ENCODE assay signal across 8 mouse cellular contexts in the genomic region with DNA sequence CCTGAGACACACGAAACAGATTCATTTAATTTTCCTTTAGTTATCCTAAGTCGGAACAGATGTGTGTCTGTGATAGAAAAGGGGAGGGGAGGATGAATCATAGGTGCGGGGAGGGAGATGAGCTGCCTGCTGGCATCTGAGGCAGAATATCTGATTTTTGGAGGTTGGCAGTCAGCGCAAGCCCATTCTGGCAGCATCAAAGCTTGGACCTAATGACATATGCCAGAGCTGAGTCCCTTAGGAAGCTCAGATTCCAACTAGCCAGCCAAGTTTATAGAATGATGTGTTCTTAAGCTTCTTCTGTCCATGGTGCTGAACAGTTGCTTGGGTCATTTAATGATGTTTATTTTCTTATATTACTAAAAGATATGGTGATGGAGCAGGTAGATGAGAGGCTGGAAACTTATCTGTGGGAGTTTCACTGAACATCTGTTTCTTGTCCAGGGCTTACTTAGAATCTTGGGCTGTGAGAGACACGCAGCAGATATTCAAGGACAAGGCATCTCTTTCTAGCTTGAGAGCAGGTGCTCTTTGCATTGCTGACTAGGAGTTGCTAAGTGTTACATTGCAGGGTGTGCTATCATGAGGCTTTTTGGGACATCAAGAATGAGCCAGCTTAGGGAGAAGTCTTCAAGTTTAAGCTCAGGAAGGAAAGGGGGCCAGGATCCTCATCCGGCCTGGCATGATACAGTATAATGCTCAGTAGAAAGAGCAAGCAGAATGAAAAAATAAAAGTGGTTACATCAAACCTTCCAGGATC.
DNase-seq lines count a peak whose midpoint lies in the region; ATAC-seq and TF ChIP-seq lines count a peak whose summit lies in the region.
"Had no signal": no experiment of that assay in that cellular context is flagged by ENCODE, and none has a peak within 500 bp of the region (broad histone marks: within the 10 kb centered on the region; RNA-seq: fewer than 3 reads in every experiment).

No protein-coding gene starts in this region.

- H3K27me3 ChIP-seq in kidney, embryonic 14.5 days (ENCODE audit: control insufficient read depth, insufficient read depth, low read length) = no peaks in the 10 kb centered on the region
- no peaks in the 10 kb centered on the region for H3K27me3 ChIP-seq in MEL (ENCODE audit: control insufficient read depth in 1 of 2, insufficient read depth in 2 of 2, low read length in 2 of 2)
- H3K27me3 ChIP-seq: heart, embryonic 15.5 days had no signal

- H3K79me2 ChIP-seq in MEL (ENCODE audit: control insufficient read depth, insufficient read depth, low read length, poor library complexity) = no peaks in the 10 kb centered on the region

- TF ChIP-seq RAD21 in MEL (IDR thresholded peaks at IDR 0.05; ENCODE audit: low read depth, low read length) = no peak

- no peak for TF ChIP-seq CTCF in MEL (IDR thresholded peaks at IDR 0.05 in 2 of 3, conservative IDR thresholded peaks at IDR 0.05 in 1 of 3; ENCODE audit: control insufficient read depth in 1 of 3, insufficient read depth in 1 of 3, low read depth in 2 of 3, low read length in 3 of 3, poor library complexity in 1 of 3, severe bottlenecking in 1 of 3)

- TF ChIP-seq POLR2A in MEL (IDR thresholded peaks at IDR 0.05; ENCODE audit: control insufficient read depth in 1 of 2, insufficient read depth in 1 of 2, low read depth in 1 of 2, low read length in 2 of 2, poor library complexity in 1 of 2) = no peak

- no peaks in the 10 kb centered on the region for H3K4me1 ChIP-seq in kidney, embryonic 14.5 days (ENCODE audit: control insufficient read depth, insufficient read depth, low read length)
- H3K4me1 ChIP-seq in MEL (ENCODE audit: control insufficient read depth in 1 of 2, insufficient read depth in 2 of 2, low read length in 2 of 2) = no peaks in the 10 kb centered on the region
- H3K4me1 ChIP-seq: heart, embryonic 15.5 days had no signal

- 84% methylated on average over 6 of the region's 6 CpGs for WGBS in kidney, embryonic 14.5 days

- no peaks in the 10 kb centered on the region for H3K36me3 ChIP-seq in kidney, embryonic 14.5 days (ENCODE audit: control insufficient read depth, insufficient read depth, low read length)
- H3K36me3 ChIP-seq in MEL (ENCODE audit: control insufficient read depth in 1 of 2, insufficient read depth in 2 of 2, low read length in 2 of 2) = no peaks in the 10 kb centered on the region
- H3K36me3 ChIP-seq: heart, embryonic 15.5 days had no signal

- no peak overlapping the region for H3K4me3 ChIP-seq in kidney, embryonic 14.5 days (ENCODE audit: low read length)
- H3K4me3 ChIP-seq in MEL (ENCODE audit: control insufficient read depth in 1 of 2, insufficient read depth in 1 of 2, low read depth in 2 of 2, low read length in 2 of 2) = no peak overlapping the region
- H3K4me3 ChIP-seq: heart, embryonic 15.5 days had no signal

- H3K4me2 ChIP-seq in kidney, embryonic 14.5 days (replicated peaks; ENCODE audit: low read depth, low read length) = no peak overlapping the region
- H3K4me2 ChIP-seq: heart, embryonic 15.5 days had no signal

- TF ChIP-seq EP300 in MEL (IDR thresholded peaks at IDR 0.05; ENCODE audit: low read depth in 1 of 2, low read length in 2 of 2) = no peak

- no peaks in the 10 kb centered on the region for H3K9me3 ChIP-seq in kidney, embryonic 14.5 days (ENCODE audit: control insufficient read depth, low read length)
- H3K9me3 ChIP-seq in MEL (replicated peaks; ENCODE audit: insufficient read depth, low read length) = no peaks in the 10 kb centered on the region
- H3K9me3 ChIP-seq: heart, embryonic 15.5 days had no signal

- peak; percentile 4 for DNase-seq in kidney, postnatal 14 days
- DNase-seq in MEL (ENCODE audit: low read depth, low spot score) = peak; percentile 16
- peak; percentile 16 to 24 for DNase-seq in cerebellum, adult 18-20 months
- peak; percentile 44 to 46 for DNase-seq in layer of hippocampus, adult 8-10 months (ENCODE audit: low spot score in 2 of 2)
- no peak for DNase-seq in gastrocnemius, adult 8-10 months (ENCODE audit: low spot score in 2 of 2)

- H3K27ac ChIP-seq in kidney, embryonic 14.5 days (ENCODE audit: low read depth, low read length) = no peak overlapping the region
- H3K27ac ChIP-seq in MEL (ENCODE audit: control insufficient read depth, low read depth, low read length) = no peak overlapping the region
- H3K27ac ChIP-seq: heart, embryonic 15.5 days had no signal

- ATAC-seq in kidney, embryonic 14.5 days (ENCODE audit: low FRiP score, low TSS enrichment) = no peak
- no peak for ATAC-seq in erythroid progenitor cell, adult 5-6 weeks (replicated peaks; ENCODE audit: low FRiP score, poor library complexity, severe bottlenecking)

- no peak overlapping the region for H3K9ac ChIP-seq in kidney, embryonic 14.5 days (ENCODE audit: low read depth, low read length)
- no peak overlapping the region for H3K9ac ChIP-seq in MEL (ENCODE audit: control insufficient read depth, low read depth, low read length, poor library complexity, severe bottlenecking)
- H3K9ac ChIP-seq: heart, embryonic 15.5 days had no signal

TF ChIP-seq in MEL, 35 proteins besides CTCF, POLR2A, EP300 and RAD21:
- no peak for TF ChIP-seq ZC3H11A (IDR thresholded peaks at IDR 0.05; ENCODE audit: low read depth, low read length)
- TF ChIP-seq TBP (IDR thresholded peaks at IDR 0.05; ENCODE audit: low read depth, low read length) = no peak
- no peak for TF ChIP-seq USF1 (IDR thresholded peaks at IDR 0.05; ENCODE audit: low read depth, low read length)
- TF ChIP-seq HCFC1 (IDR thresholded peaks at IDR 0.05; ENCODE audit: low read depth, low read length) = no peak
- no peak for TF ChIP-seq UBTF (IDR thresholded peaks at IDR 0.05; ENCODE audit: borderline replicate concordance, insufficient read depth, low read depth, low read length)
- no peak for TF ChIP-seq NELFE (IDR thresholded peaks at IDR 0.05; ENCODE audit: low read depth, low read length)
- TF ChIP-seq ZKSCAN1 (IDR thresholded peaks at IDR 0.05; ENCODE audit: low read depth, low read length) = no peak
- no peak for TF ChIP-seq MEF2A (IDR thresholded peaks at IDR 0.05; ENCODE audit: extremely low read depth, insufficient replicate concordance, low read depth, low read length, poor library complexity, severe bottlenecking)
- TF ChIP-seq MAX (IDR thresholded peaks at IDR 0.05; ENCODE audit: low read length) = no peak
- TF ChIP-seq SIN3A (IDR thresholded peaks at IDR 0.05; ENCODE audit: low read length) = no peak
- no peak for TF ChIP-seq MYC (IDR thresholded peaks at IDR 0.05; ENCODE audit: low read depth, low read length)
- no peak for TF ChIP-seq USF2 (IDR thresholded peaks at IDR 0.05; ENCODE audit: borderline replicate concordance in 1 of 2, insufficient read depth in 1 of 2, low read depth in 1 of 2, low read length in 2 of 2)
- no peak for TF ChIP-seq ELF1 (IDR thresholded peaks at IDR 0.05; ENCODE audit: low read depth, low read length)
- TF ChIP-seq ZMIZ1 (IDR thresholded peaks at IDR 0.05; ENCODE audit: low read depth, low read length) = no peak

Comparison
In these comparisons a context has a peak if more than half of its experiments do, and no peak if none do; other contexts are left out.
1. DNase-seq: peak in kidney, postnatal 14 days (single experiment), MEL (single experiment), cerebellum, adult 18-20 months (2 of 2) and layer of hippocampus, adult 8-10 months (2 of 2); none in gastrocnemius, adult 8-10 months (0 of 2).